Mouse (Mus musculus): Measurements from ENCODE around the gene Tex2. TPM values are rescaled to one million over a fixed set of nuclear protein-coding genes. Genes with fewer than 3 reads are reported as not detected.
A peak's percentile ranks its signal among the peaks of the same experiment; 100 is the strongest.

The Tex2 gene
- polyA plus RNA-seq, 1 experiment from 2014 or later = 18.3 TPM

- WGBS = 85% methylated on average over 5 of the region's 5 CpGs
- ATAC-seq = no peak
- Histone ChIP-seq H3K4me1 (replicated peaks) (peaks cover 16% of the 10 kb centered on the region), H3K27me3 (no peaks in the 10 kb centered on the region), H3K4me3 (replicated peaks) (no peak overlapping the region), H3K4me2 (replicated peaks) (no peak overlapping the region), H3K36me3 (peaks cover 24% of the 10 kb centered on the region; the same call in 1 of the 2 replicates), H3K9ac (replicated peaks) (no peak overlapping the region), H3K27ac (no peak overlapping the region), H3K9me3 (no peaks in the 10 kb centered on the region)
These were observed 83.4 kb downstream of the Tex2 start for GRCm38 (mm10) chr11:106529786-106530185.

DNA sequence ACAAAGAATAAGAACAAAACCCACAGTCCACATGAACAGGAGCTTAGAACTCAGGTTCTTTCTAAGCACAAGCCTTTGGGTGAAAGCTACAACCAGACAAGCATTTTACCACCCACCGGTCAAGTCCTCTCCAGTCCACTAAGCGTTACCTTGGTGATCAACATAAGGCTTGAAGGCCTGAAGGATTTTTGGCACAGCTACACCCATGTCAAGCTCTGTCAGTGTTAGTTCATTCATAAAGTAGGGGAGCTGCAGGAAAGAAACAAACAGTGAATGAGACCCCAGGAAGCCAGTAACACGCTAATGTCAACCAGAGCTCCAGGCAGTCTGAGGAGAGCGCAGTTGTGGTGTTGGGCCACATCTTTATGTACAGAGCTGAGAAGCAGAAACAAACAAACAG is 84.1 kb downstream of the Tex2 start:
- no peak overlapping the region for H3K4me2 ChIP-seq (replicated peaks)
- H3K4me3 ChIP-seq (replicated peaks) = no peak overlapping the region
- peaks cover 25% of the 10 kb centered on the region; the same call in 1 of the 2 replicates for H3K36me3 ChIP-seq
- 53% methylated on average over 4 of the region's 4 CpGs for WGBS
- no peaks in the 10 kb centered on the region for H3K9me3 ChIP-seq
- H3K27ac ChIP-seq = no peak overlapping the region
- peaks cover 16% of the 10 kb centered on the region for H3K4me1 ChIP-seq (replicated peaks)
- no peak overlapping the region for H3K9ac ChIP-seq (replicated peaks)
- no peak for ATAC-seq
- H3K27me3 ChIP-seq = no peaks in the 10 kb centered on the region

DNA sequence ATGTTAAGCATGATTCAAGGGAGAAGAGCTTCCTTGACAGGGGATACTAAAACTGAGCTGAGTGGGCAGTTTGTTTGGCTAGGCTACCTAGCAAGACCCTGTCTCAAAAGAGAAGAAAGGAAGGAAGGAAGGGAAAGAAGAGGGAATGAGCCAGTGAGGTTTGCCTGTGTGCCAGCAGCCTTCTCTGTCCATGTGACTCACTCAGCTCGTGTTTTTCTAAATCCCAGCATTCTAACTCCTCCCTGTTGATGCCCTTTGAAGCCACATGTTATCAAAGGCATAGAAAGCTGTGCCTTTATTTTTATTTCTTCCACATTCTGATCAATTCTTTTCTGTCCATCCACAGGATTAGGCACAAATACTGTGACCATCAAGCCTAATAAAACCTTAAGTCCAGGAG is 85.3 kb downstream of the Tex2 start:
- Histone ChIP-seq H3K4me1 (replicated peaks) (peaks cover 16% of the 10 kb centered on the region), H3K9ac (replicated peaks) (no peak overlapping the region), H3K4me2 (replicated peaks) (no peak overlapping the region), H3K27me3 (no peaks in the 10 kb centered on the region), H3K4me3 (replicated peaks) (no peak overlapping the region), H3K9me3 (no peaks in the 10 kb centered on the region), H3K27ac (no peak overlapping the region), H3K36me3 (peaks cover 23% of the 10 kb centered on the region; the same call in 1 of the 2 replicates)
- 21% methylated on average over 1 of the region's 1 CpGs for WGBS
- ATAC-seq = no peak

GRCm38 (mm10) chr11:106527147-106527821 is 85.9 kb downstream of the Tex2 start:
- Histone ChIP-seq H3K9ac (replicated peaks) (no peak overlapping the region), H3K4me3 (replicated peaks) (no peak overlapping the region), H3K4me2 (replicated peaks) (no peak overlapping the region), H3K27ac (no peak overlapping the region), H3K4me1 (replicated peaks) (peaks cover 16% of the 10 kb centered on the region), H3K36me3 (peaks cover 17% of the 10 kb centered on the region; the same call in 1 of the 2 replicates), H3K27me3 (no peaks in the 10 kb centered on the region), H3K9me3 (no peaks in the 10 kb centered on the region)
- ATAC-seq = no peak
- WGBS = 38% methylated on average over 10 of the region's 10 CpGs

GRCm38 (mm10) chr11:106522538-106522937 is 90.7 kb downstream of the Tex2 start:
- H3K9me3 ChIP-seq = no peaks in the 10 kb centered on the region
- H3K36me3 ChIP-seq = peaks cover 5% of the 10 kb centered on the region; the same call in 1 of the 2 replicates
- H3K9ac ChIP-seq (replicated peaks) = no peak overlapping the region
- ATAC-seq = no peak
- H3K4me2 ChIP-seq (replicated peaks) = no peak overlapping the region
- no peak overlapping the region for H3K4me3 ChIP-seq (replicated peaks)
- 39% methylated on average over 3 of the region's 3 CpGs for WGBS
- peaks cover 35% of the 10 kb centered on the region for H3K4me1 ChIP-seq (replicated peaks)
- no peak overlapping the region for H3K27ac ChIP-seq
- no peaks in the 10 kb centered on the region for H3K27me3 ChIP-seq

- H3K27me3 ChIP-seq = no peaks in the 10 kb centered on the region
- 25% methylated on average over 4 of the region's 4 CpGs for WGBS
- ATAC-seq = no peak
- peaks cover 28% of the 10 kb centered on the region for H3K4me1 ChIP-seq (replicated peaks)
- H3K9ac ChIP-seq (replicated peaks) = 0 out of 2 replicates have a peak overlapping the region, but pooled peaks have one; percentile 39
- no peak overlapping the region for H3K4me2 ChIP-seq (replicated peaks)
- no peak overlapping the region for H3K27ac ChIP-seq
- H3K9me3 ChIP-seq = no peaks in the 10 kb centered on the region
- H3K36me3 ChIP-seq = peaks cover 7% of the 10 kb centered on the region; the same call in 1 of the 2 replicates
- no peak overlapping the region for H3K4me3 ChIP-seq (replicated peaks)
These were observed 91.6 kb downstream of the Tex2 start for GRCm38 (mm10) chr11:106521612-106522011.

- Histone ChIP-seq H3K4me3 (replicated peaks) (no peak overlapping the region), H3K27ac (no peak overlapping the region), H3K9ac (replicated peaks) (no peak overlapping the region; the same call in 1 of the 2 replicates), H3K9me3 (no peaks in the 10 kb centered on the region), H3K4me2 (replicated peaks) (no peak overlapping the region), H3K36me3 (peaks cover 7% of the 10 kb centered on the region; the same call in 1 of the 2 replicates), H3K27me3 (no peaks in the 10 kb centered on the region), H3K4me1 (replicated peaks) (peaks cover 31% of the 10 kb centered on the region)
- 24% methylated on average over 3 of the region's 3 CpGs for WGBS
- ATAC-seq = no peak
These were observed 92.8 kb downstream of the Tex2 start for GRCm38 (mm10) chr11:106520404-106520803.

GRCm38 (mm10) chr11:106519519-106519918 is 93.7 kb downstream of the Tex2 start:
- Histone ChIP-seq H3K36me3 (peaks cover 4% of the 10 kb centered on the region; the same call in 1 of the 2 replicates), H3K9ac (replicated peaks) (no peak overlapping the region), H3K4me3 (replicated peaks) (no peak overlapping the region), H3K27me3 (no peaks in the 10 kb centered on the region), H3K4me1 (replicated peaks) (peaks cover 39% of the 10 kb centered on the region), H3K9me3 (no peaks in the 10 kb centered on the region), H3K27ac (no peak overlapping the region), H3K4me2 (replicated peaks) (no peak overlapping the region)
- ATAC-seq = no peak
- WGBS = 34% methylated on average over 4 of the region's 4 CpGs

DNA sequence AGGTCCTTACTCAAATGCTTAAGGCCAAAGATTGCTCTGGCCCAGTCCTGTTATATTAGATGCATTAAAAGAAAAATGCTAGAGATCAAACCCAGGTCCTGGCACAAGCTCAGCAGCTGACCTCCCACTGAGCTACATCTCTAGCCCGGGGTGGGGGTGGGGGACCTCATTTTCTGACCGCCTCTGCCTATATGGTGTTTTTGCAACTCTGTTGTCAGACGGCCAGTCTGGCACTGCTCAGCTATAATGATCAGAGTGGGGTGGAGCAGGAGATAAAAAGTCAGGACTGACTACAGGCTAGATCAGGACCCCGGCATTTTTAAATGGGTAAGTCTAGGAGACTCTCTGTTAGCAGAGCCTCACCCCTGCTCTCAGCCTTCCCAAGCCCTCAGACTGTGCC is 94.8 kb downstream of the Tex2 start:
- H3K9ac ChIP-seq (replicated peaks) = no peak overlapping the region
- H3K27me3 ChIP-seq = no peaks in the 10 kb centered on the region
- H3K27ac ChIP-seq = no peak overlapping the region
- H3K4me2 ChIP-seq (replicated peaks) = no peak overlapping the region
- H3K4me1 ChIP-seq (replicated peaks) = peaks cover 42% of the 10 kb centered on the region
- H3K36me3 ChIP-seq = peaks cover 4% of the 10 kb centered on the region; the same call in 1 of the 2 replicates
- no peak for ATAC-seq
- H3K9me3 ChIP-seq = no peaks in the 10 kb centered on the region
- no peak overlapping the region for H3K4me3 ChIP-seq (replicated peaks)
- WGBS = 39% methylated on average over 4 of the region's 4 CpGs

- ATAC-seq = peak; percentile 73
- WGBS = 57% methylated on average over 16 of the region's 16 CpGs
These were observed 98.0 kb downstream of the Tex2 start for GRCm38 (mm10) chr11:106515079-106515745.

GRCm38 (mm10) chr11:106514446-106514845 is 98.8 kb downstream of the Tex2 start:
- H3K36me3 ChIP-seq = peaks cover 18% of the 10 kb centered on the region
- 49% methylated on average over 5 of the region's 5 CpGs for WGBS
- H3K9me3 ChIP-seq = no peaks in the 10 kb centered on the region
- H3K4me1 ChIP-seq (replicated peaks) = peaks cover 20% of the 10 kb centered on the region
- no peaks in the 10 kb centered on the region for H3K27me3 ChIP-seq
- ATAC-seq = no peak
- no peak overlapping the region for H3K4me2 ChIP-seq (replicated peaks)
- H3K27ac ChIP-seq = no peak overlapping the region; the same call in 1 of the 2 replicates
- H3K4me3 ChIP-seq (replicated peaks) = no peak overlapping the region
- 0 out of 2 replicates have a peak overlapping the region, but pooled peaks have one; percentile 17 for H3K9ac ChIP-seq (replicated peaks)

More at GRCm38 (mm10) chr11:106515079-106515745, 98.0 kb downstream of the Tex2 start:
- Histone ChIP-seq H3K27ac (no peak overlapping the region), H3K27me3 (no peaks in the 10 kb centered on the region), H3K9ac (replicated peaks) (peak overlapping the region; percentile 17), H3K4me2 (replicated peaks) (no peak overlapping the region), H3K9me3 (no peaks in the 10 kb centered on the region), H3K36me3 (peaks cover 14% of the 10 kb centered on the region), H3K4me1 (replicated peaks) (peaks cover 27% of the 10 kb centered on the region), H3K4me3 (replicated peaks) (no peak overlapping the region)

GRCm38 (mm10) chr11:106513166-106513565 is 100.1 kb downstream of the Tex2 start:
- H3K9ac ChIP-seq (replicated peaks) = no peak overlapping the region
- H3K9me3 ChIP-seq = no peaks in the 10 kb centered on the region
- WGBS = 33% methylated on average over 2 of the region's 2 CpGs
- H3K27me3 ChIP-seq = no peaks in the 10 kb centered on the region
- H3K4me3 ChIP-seq (replicated peaks) = no peak overlapping the region
- H3K27ac ChIP-seq = no peak overlapping the region
- peaks cover 15% of the 10 kb centered on the region for H3K4me1 ChIP-seq (replicated peaks)
- peaks cover 27% of the 10 kb centered on the region for H3K36me3 ChIP-seq
- no peak for ATAC-seq
- H3K4me2 ChIP-seq (replicated peaks) = no peak overlapping the region
